Mouse (Mus musculus) intestine, postnatal 0 days (tissue): Measurements from ENCODE around the gene Ppp6r2. TPM values are rescaled to one million over a fixed set of nuclear protein-coding genes. Genes with fewer than 3 reads are reported as not detected.

Source experiments
- ATAC-seq: fragments of 200-750 bp; cut with Nextera tagmentation; 2 replicates; pipeline ENCODE4 v1.8.0; 2017; ENCODE audit warnings: mild to moderate bottlenecking, moderate TSS enrichment, moderate library complexity
- H3K27ac ChIP-seq: fragments of 300-500 bp; sonication (generic); 2 replicates; pipeline ENCODE4 v1.5.1; 2014; ENCODE audit warnings: mild to moderate bottlenecking, low read depth, low read length, moderate library complexity
- H3K27me3 ChIP-seq: fragments of 300-500 bp; sonication (generic); replicated peaks from 2 replicates; pipeline ENCODE4 v1.6.1; 2014; ENCODE audit warnings: low read length, mixed read lengths; ENCODE audit not compliant: control insufficient read depth, insufficient read depth
- H3K36me3 ChIP-seq: fragments of 300-500 bp; sonication (generic); 2 replicates; pipeline ENCODE4 v1.6.1; 2014; ENCODE audit warnings: mild to moderate bottlenecking, moderate library complexity; ENCODE audit not compliant: control insufficient read depth, insufficient read depth
- H3K4me1 ChIP-seq: fragments of 300-500 bp; sonication (generic); replicated peaks from 2 replicates; pipeline ENCODE4 v1.6.1; 2014; ENCODE audit warnings: antibody characterized with exemption, low read length, mixed read lengths; ENCODE audit not compliant: control insufficient read depth, insufficient read depth
- H3K4me2 ChIP-seq: fragments of 300-500 bp; sonication (generic); replicated peaks from 2 replicates; pipeline ENCODE4 v1.6.1; 2014; ENCODE audit warnings: low read depth, mild to moderate bottlenecking, moderate library complexity
- H3K4me3 ChIP-seq: fragments of 300-500 bp; sonication (generic); 2 replicates; pipeline ENCODE4 v1.5.1; 2014; ENCODE audit warnings: low read depth, low read length
- H3K9ac ChIP-seq: fragments of 300-500 bp; sonication (generic); 2 replicates; pipeline ENCODE4 v1.6.1; 2014; ENCODE audit warnings: mild to moderate bottlenecking, low read depth, low read length
- H3K9me3 ChIP-seq: fragments of 300-500 bp; sonication (generic); 2 replicates; pipeline ENCODE4 v1.6.1; 2016; ENCODE audit warnings: mixed run types; ENCODE audit not compliant: control insufficient read depth
- CTCF ChIP-seq: sonication (generic); IDR thresholded peaks from 2 replicates; pipeline ENCODE4 v1.5.1; 2016; ENCODE audit warnings: low read depth, mild to moderate bottlenecking, control low read depth, antibody characterized with exemption, moderate library complexity
- WGBS: fragments of 180-500 bp; shearing (Covaris S2); extraction: QIAGEN DNeasy Blood & Tissue Kit; methylation state at CpG from one replicate; pipeline ENCODE4 v1.1.7; 2014; 5-methylcytosine and 5-hydroxymethylcytosine counted together
- polyA plus RNA-seq: library from polyadenylated mRNA; unstranded; fragments of >200 nt; fragmentation: Nextera tagmentation; extraction: Ambion mirVana; gene quantifications from 2 replicates; pipeline ENCODE4 v1.2.1, GENCODE M21; 2015

Ppp6r2 gene
- polyA plus RNA-seq, 1 experiment from 2014 or later, result 17.7 TPM

GRCm38 (mm10) chr15:89172276-89172935 lies 38.9 kb upstream of the Ppp6r2 start:
- Histone ChIP-seq H3K4me2 (peak overlapping the region; percentile 94), H3K9ac (peak overlapping the region; percentile 76; the same call in 1 of the 2 replicates), H3K9me3 (no peaks in the 10 kb centered on the region), H3K4me1 (peaks cover 34% of the 10 kb centered on the region), H3K4me3 (peak overlapping the region; percentile 63), H3K27me3 (no peaks in the 10 kb centered on the region), H3K27ac (peak overlapping the region; percentile 72), H3K36me3 (peaks cover 21% of the 10 kb centered on the region)
- ATAC-seq, result no peak
- no peak for TF ChIP-seq CTCF
- 51% methylated on average over 17 of the region's 17 CpGs for WGBS

GRCm38 (mm10) chr15:89173024-89173905 lies 38.1 kb upstream of the Ppp6r2 start:
- Histone ChIP-seq H3K27me3 (no peaks in the 10 kb centered on the region), H3K27ac (peak overlapping the region; percentile 72), H3K4me2 (peak overlapping the region; percentile 94), H3K9ac (peak overlapping the region; percentile 76), H3K4me1 (peaks cover 42% of the 10 kb centered on the region), H3K4me3 (peak overlapping the region; percentile 63), H3K36me3 (peaks cover 12% of the 10 kb centered on the region; the same call in 1 of the 2 replicates), H3K9me3 (no peaks in the 10 kb centered on the region)
- peak; percentile 19 for ATAC-seq
- WGBS, result under 1% methylated on average over 64 of the region's 65 CpGs
- TF ChIP-seq CTCF, result peak; percentile 23; the same call in 1 of the 2 replicates

- Histone ChIP-seq H3K36me3 (peaks cover 6% of the 10 kb centered on the region; the same call in 1 of the 2 replicates), H3K27me3 (no peaks in the 10 kb centered on the region), H3K4me3 (peak overlapping the region; percentile 63), H3K9me3 (no peaks in the 10 kb centered on the region), H3K4me1 (peaks cover 46% of the 10 kb centered on the region), H3K9ac (peak overlapping the region; percentile 76), H3K27ac (peak overlapping the region; percentile 72), H3K4me2 (peak overlapping the region; percentile 94)
- TF ChIP-seq CTCF, result no peak
- peak; percentile 67 for ATAC-seq
- WGBS, result 2% methylated on average over 15 of the region's 15 CpGs
Measured at GRCm38 (mm10) chr15:89173906-89174214, 37.5 kb upstream of the Ppp6r2 start.

GRCm38 (mm10) chr15:89174889-89175339 lies 36.4 kb upstream of the Ppp6r2 start:
- 36% methylated on average over 11 of the region's 11 CpGs for WGBS
- H3K36me3 ChIP-seq, result no peaks in the 10 kb centered on the region
- peak overlapping the region; percentile 72; the same call in 1 of the 2 replicates for H3K27ac ChIP-seq
- H3K9ac ChIP-seq, result no peak overlapping the region
- H3K4me2 ChIP-seq, result peak overlapping the region; percentile 94; the same call in 1 of the 2 replicates
- H3K27me3 ChIP-seq, result no peaks in the 10 kb centered on the region
- no peak for TF ChIP-seq CTCF
- no peaks in the 10 kb centered on the region for H3K9me3 ChIP-seq
- H3K4me3 ChIP-seq, result no peak overlapping the region
- no peak for ATAC-seq
- H3K4me1 ChIP-seq, result peaks cover 41% of the 10 kb centered on the region

- H3K27ac ChIP-seq, result peak overlapping the region; percentile 72; the same call in 1 of the 2 replicates
- WGBS, result 54% methylated on average over 13 of the region's 13 CpGs
- no peaks in the 10 kb centered on the region for H3K27me3 ChIP-seq
- no peak overlapping the region for H3K4me3 ChIP-seq
- no peaks in the 10 kb centered on the region for H3K36me3 ChIP-seq
- no peak for TF ChIP-seq CTCF
- no peak for ATAC-seq
- H3K9ac ChIP-seq, result no peak overlapping the region
- no peaks in the 10 kb centered on the region for H3K9me3 ChIP-seq
- H3K4me2 ChIP-seq, result 0 out of 2 replicates have a peak overlapping the region, but pooled peaks have one; percentile 17
- H3K4me1 ChIP-seq, result peaks cover 41% of the 10 kb centered on the region
Measured at GRCm38 (mm10) chr15:89175411-89176155, 35.8 kb upstream of the Ppp6r2 start.

GRCm38 (mm10) chr15:89177121-89177520 lies 34.2 kb upstream of the Ppp6r2 start:
- Histone ChIP-seq H3K36me3 (no peaks in the 10 kb centered on the region), H3K4me2 (peak overlapping the region; percentile 90), H3K27me3 (no peaks in the 10 kb centered on the region), H3K4me3 (peak overlapping the region; percentile 11; the same call in 1 of the 2 replicates), H3K9me3 (no peaks in the 10 kb centered on the region), H3K9ac (peak overlapping the region; percentile 40), H3K27ac (peak overlapping the region; percentile 88), H3K4me1 (peaks cover 40% of the 10 kb centered on the region)
- ATAC-seq, result peak; percentile 10; the same call in 1 of the 2 replicates
- WGBS, result 5% methylated on average over 5 of the region's 5 CpGs
- no peak for TF ChIP-seq CTCF
